Mouse (Mus musculus) forebrain, embryonic 11.5 days (tissue): ENCODE measurements at regions not wholly inside any gene's neighbourhood (a gene's known extent, or its start where the extent isn't known, plus 50 kb on each side); places are given as distances from the start of the nearest gene placed in this dataset.
A peak's percentile ranks its signal among the peaks of the same experiment; 100 is the strongest.

Experiments used
- ATAC-seq: fragments of 200-750 bp; cut with Nextera tagmentation; replicated peaks from 2 replicates; pipeline ENCODE4 v1.8.0; 2017; ENCODE audit warnings: moderate TSS enrichment; ENCODE audit not compliant: low FRiP score
- DNase-seq: peaks from one replicate; pipeline ENCODE4 v3.0.0-alpha.2; 2017; ENCODE audit warnings: low spot score
- H3K27ac ChIP-seq: fragments of 300-500 bp; sonication (generic); 2 replicates; pipeline ENCODE4 v1.5.1; 2014; ENCODE audit warnings: low read depth, low read length
- H3K27me3 ChIP-seq: fragments of 300-500 bp; sonication (generic); 2 replicates; pipeline ENCODE4 v1.6.1; 2014; ENCODE audit warnings: mild to moderate bottlenecking, low read length, mixed read lengths; ENCODE audit not compliant: control insufficient read depth, insufficient read depth
- H3K36me3 ChIP-seq: fragments of 300-500 bp; sonication (generic); 2 replicates; pipeline ENCODE4 v1.6.1; 2014; ENCODE audit warnings: mild to moderate bottlenecking, low read length, moderate library complexity, mixed read lengths; ENCODE audit not compliant: control insufficient read depth, insufficient read depth
- H3K4me1 ChIP-seq: fragments of 300-500 bp; sonication (generic); replicated peaks from 2 replicates; pipeline ENCODE4 v1.6.1; 2014; ENCODE audit warnings: low read length, mixed read lengths; ENCODE audit not compliant: control insufficient read depth, insufficient read depth
- H3K4me2 ChIP-seq: fragments of 300-500 bp; sonication (generic); 2 replicates; pipeline ENCODE4 v1.6.1; 2014; ENCODE audit warnings: low read depth, mild to moderate bottlenecking, low read length, moderate library complexity, mixed read lengths; ENCODE audit not compliant: severe bottlenecking
- H3K4me3 ChIP-seq: fragments of 300-500 bp; sonication (generic); 2 replicates; pipeline ENCODE4 v1.5.1; 2014; ENCODE audit warnings: low read depth, low read length
- H3K9ac ChIP-seq: fragments of 300-500 bp; sonication (generic); 2 replicates; pipeline ENCODE4 v1.6.1; 2014; ENCODE audit warnings: low read length
- H3K9me3 ChIP-seq: fragments of 300-500 bp; sonication (generic); 2 replicates; pipeline ENCODE4 v1.6.1; 2016; ENCODE audit warnings: low read length, mixed read lengths; ENCODE audit not compliant: control insufficient read depth
- WGBS: fragments of 180-500 bp; shearing (Covaris S2); extraction: QIAGEN DNeasy Blood & Tissue Kit; methylation state at CpG from one replicate; pipeline ENCODE4 v1.1.7; 2014; 5-methylcytosine and 5-hydroxymethylcytosine counted together

DNA sequence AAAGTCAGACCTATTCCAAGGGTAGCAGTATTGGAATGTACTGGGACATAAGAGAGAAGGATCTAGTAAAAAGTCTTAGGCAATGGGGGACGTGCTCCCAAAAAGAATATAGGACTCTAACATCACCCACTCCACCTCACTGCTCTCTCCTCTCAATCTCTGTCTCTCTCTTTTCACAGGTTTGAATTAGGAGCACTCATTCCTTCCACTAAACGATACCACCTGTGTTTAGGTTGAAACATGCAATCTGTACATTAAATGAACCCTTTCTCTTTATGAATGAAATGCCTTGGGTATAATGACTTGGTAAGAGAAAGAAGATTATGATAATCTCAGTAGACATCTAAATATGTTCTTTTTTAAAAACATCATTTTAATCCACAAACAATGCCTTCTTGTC is 129.4 kb downstream of the Zpld1 start:
- no peak overlapping the region for H3K4me3 ChIP-seq
- no peaks in the 10 kb centered on the region for H3K9me3 ChIP-seq
- H3K27me3 ChIP-seq: no peaks in the 10 kb centered on the region
- DNase-seq (no peak), ATAC-seq (no peak)
- H3K4me1 ChIP-seq: no peaks in the 10 kb centered on the region
- no peak overlapping the region for H3K4me2 ChIP-seq
- H3K9ac ChIP-seq: no peak overlapping the region
- WGBS: 69% methylated on average over 2 of the region's 2 CpGs
- no peaks in the 10 kb centered on the region for H3K36me3 ChIP-seq
- H3K27ac ChIP-seq: no peak overlapping the region

DNA sequence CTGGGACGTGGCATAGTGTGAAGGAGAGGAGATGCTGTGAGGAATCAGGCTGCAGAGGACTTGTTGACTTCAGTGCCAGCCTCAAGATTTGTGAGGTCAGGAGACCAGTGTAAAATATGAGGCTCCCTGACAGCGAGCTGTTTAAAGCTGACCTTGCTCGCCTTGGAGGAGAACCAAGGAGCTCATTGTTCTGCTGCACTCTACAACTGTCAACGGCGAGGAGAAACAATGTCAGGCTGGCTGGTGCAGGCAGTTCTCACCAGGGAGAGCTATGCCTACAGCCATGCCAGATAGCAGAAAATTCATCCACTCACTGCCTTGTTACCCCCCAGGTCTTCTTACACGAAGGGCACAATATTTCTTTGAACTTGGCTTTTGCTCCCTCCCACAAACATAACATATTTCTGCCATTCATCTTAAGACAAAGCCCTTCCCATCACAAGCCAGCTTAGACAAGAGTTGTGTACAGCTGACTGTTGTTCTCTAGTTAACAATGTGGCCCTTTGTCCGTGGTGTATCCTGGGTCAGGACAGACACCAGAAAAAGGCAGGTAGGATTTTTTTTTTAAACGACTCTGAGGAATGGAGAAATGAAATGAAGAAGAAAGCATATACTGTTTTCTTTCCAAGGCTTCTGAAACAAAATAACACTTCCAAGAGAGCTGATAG is 131.5 kb downstream of the Zpld1 start:
- no peaks in the 10 kb centered on the region for H3K36me3 ChIP-seq
- H3K4me1 ChIP-seq: no peaks in the 10 kb centered on the region
- no peaks in the 10 kb centered on the region for H3K27me3 ChIP-seq
- no peak overlapping the region for H3K4me3 ChIP-seq
- ATAC-seq (no peak), DNase-seq (no peak)
- H3K4me2 ChIP-seq: no peak overlapping the region
- no peak overlapping the region for H3K27ac ChIP-seq
- WGBS: 70% methylated on average over 8 of the region's 8 CpGs
- H3K9me3 ChIP-seq: no peaks in the 10 kb centered on the region
- H3K9ac ChIP-seq: no peak overlapping the region

DNA sequence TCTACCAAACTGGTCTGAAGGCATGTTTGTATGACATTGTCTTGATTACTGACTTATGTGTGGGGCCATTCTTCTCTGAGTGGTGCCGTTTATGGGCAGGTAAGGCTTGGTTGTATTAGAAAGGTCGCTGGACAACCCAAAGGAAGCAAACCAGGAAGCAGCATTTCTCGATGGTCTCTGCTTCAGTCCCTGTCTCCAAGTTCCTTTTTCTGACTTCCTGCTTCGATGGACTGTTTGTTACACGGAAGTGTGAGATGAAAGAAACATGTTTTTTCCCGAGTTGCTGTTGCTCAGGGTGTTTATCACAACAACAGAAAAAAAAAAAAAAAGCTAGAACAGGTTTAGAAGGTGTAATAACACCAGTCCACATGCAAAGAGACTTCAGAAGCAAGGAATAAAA is 134.9 kb downstream of the Zpld1 start:
- Histone ChIP-seq H3K9ac (no peak overlapping the region), H3K4me3 (no peak overlapping the region), H3K27me3 (no peaks in the 10 kb centered on the region), H3K4me2 (no peak overlapping the region), H3K27ac (no peak overlapping the region), H3K9me3 (no peaks in the 10 kb centered on the region), H3K36me3 (no peaks in the 10 kb centered on the region), H3K4me1 (no peaks in the 10 kb centered on the region)
- ATAC-seq (no peak), DNase-seq (no peak)
- 83% methylated on average over 6 of the region's 6 CpGs for WGBS

DNA sequence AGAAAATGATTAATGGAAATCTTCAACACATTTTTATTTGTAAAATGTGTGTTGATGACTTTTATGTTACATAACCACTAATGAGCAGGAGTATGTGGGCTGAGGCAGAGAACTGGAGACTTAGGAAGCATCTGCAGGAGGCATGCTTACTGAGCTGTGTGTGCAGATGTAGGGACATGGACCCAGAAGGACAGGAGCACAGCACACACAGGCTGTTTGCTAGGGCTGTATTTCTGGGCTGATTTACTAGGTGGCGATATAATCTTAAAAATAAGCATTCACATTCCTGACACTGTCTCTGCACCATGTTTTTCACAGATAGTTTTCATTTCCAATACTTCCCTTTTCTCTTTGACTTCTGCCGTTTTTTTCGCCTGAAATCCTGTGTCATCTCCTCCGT is 146.1 kb downstream of the Zpld1 start:
- WGBS: 55% methylated on average over 4 of the region's 4 CpGs
- Histone ChIP-seq H3K4me1 (no peaks in the 10 kb centered on the region), H3K9me3 (no peaks in the 10 kb centered on the region), H3K27me3 (no peaks in the 10 kb centered on the region), H3K9ac (no peak overlapping the region), H3K36me3 (no peaks in the 10 kb centered on the region), H3K4me3 (no peak overlapping the region), H3K4me2 (no peak overlapping the region), H3K27ac (no peak overlapping the region)
- ATAC-seq (no peak), DNase-seq (no peak)

DNA sequence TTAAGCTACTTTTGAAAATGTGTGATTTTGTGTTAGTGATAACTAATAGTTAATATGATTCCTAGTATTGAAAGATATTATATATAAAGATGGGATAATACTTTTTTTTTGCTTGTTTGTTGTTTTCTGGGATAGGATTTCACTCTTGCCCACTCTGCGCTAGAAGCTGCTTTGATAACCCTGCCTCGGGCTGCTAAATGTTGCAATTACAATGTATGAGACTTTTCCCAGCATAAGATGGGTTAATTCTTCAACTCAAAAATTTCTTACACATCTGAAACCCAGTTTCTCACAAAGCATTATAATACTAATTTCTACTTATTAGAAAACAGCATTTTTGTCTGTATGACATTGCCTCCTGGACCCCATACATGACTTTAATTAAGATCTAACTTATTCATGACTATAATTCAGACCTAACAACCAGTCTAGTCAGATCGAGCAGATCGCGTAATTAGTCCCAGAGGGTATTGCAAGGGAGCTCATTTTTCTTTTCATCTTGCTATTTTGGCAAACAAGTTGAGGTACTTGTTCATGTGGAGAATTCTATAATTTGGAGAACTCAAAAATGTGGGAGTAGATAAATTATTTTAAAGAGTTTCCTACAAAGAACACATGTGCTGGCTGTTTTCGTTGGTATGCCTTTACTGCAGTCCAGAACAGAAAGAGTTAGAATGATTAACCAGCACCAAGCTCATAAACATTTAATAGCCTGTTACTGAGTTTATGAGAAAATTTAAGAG is 155.2 kb downstream of the Zpld1 start:
- Histone ChIP-seq H3K4me3 (no peak overlapping the region), H3K4me2 (no peak overlapping the region), H3K9me3 (no peaks in the 10 kb centered on the region), H3K36me3 (no peaks in the 10 kb centered on the region), H3K9ac (no peak overlapping the region), H3K27me3 (no peaks in the 10 kb centered on the region), H3K4me1 (no peaks in the 10 kb centered on the region), H3K27ac (no peak overlapping the region)
- 84% methylated on average over 6 of the region's 6 CpGs for WGBS
- DNase-seq (no peak), ATAC-seq (no peak)

DNA sequence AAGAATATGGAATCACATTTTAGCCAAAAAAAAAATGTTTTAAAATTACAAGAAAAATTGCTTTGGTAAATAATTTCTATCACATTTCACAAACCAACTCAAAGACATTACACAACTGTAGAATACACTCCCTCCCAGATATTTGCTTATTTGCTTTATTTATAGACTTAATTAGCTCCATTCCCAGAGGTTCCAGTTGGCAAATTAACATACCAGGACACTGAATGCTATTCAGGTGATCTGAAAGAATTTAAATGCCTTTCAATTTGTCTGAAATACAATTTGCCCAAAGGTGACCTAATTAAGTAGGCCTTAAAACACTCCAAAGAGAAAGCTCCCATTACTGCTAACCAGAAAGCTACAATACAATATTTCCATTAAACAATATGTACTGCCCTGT is 162.8 kb downstream of the Zpld1 start:
- Histone ChIP-seq H3K9ac (no peak overlapping the region), H3K9me3 (no peaks in the 10 kb centered on the region), H3K27ac (no peak overlapping the region), H3K4me2 (no peak overlapping the region), H3K36me3 (no peaks in the 10 kb centered on the region), H3K4me1 (no peaks in the 10 kb centered on the region), H3K4me3 (no peak overlapping the region), H3K27me3 (no peaks in the 10 kb centered on the region)
- DNase-seq (no peak), ATAC-seq (peak; percentile 71)

DNA sequence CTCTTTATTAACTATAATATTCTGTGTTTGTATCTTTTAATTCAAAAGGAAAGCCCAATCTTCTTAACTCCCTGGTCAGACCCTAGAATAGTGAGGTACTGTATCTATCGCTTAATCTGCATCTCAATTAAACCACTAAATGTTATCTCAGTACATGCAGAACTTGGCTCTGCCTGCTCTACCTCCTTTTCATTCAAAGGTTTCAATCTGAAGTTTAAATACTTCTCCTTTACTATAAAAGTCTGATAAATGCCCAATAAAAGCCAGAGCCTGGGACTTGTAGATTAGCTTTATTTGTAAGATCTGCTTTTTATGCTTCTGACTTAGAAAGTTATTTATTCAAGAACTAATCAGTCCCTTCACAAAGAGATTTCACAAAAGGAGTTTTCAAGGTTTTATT is 200.1 kb downstream of the Zpld1 start:
- no peak overlapping the region for H3K4me2 ChIP-seq
- no peaks in the 10 kb centered on the region for H3K9me3 ChIP-seq
- 88% methylated on average over 1 of the region's 1 CpGs for WGBS
- H3K4me3 ChIP-seq: no peak overlapping the region
- H3K36me3 ChIP-seq: no peaks in the 10 kb centered on the region
- no peak overlapping the region for H3K9ac ChIP-seq
- ATAC-seq (no peak), DNase-seq (no peak)
- no peaks in the 10 kb centered on the region for H3K4me1 ChIP-seq
- H3K27ac ChIP-seq: no peak overlapping the region
- no peaks in the 10 kb centered on the region for H3K27me3 ChIP-seq

DNA sequence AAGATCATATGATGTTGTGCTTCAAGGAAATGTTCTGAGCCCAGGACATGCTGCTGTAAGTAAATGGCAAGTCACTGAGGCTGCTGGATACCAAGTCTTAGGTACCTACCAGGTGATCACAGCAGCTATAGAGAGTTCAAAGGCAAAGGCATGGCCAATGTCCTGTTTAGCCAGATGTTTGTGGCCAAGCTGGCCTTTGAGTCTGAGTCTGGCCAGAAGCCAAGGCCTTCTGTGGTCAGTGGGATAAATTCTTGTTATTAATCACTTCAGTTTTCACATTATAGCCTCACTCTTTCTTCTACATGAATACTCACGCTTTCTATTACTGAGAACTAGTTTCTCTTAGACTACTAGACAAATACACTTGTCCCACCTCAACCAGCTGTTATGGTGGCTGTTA is 210.3 kb downstream of the Zpld1 start:
- no peaks in the 10 kb centered on the region for H3K36me3 ChIP-seq
- H3K9me3 ChIP-seq: no peaks in the 10 kb centered on the region
- H3K27ac ChIP-seq: no peak overlapping the region
- 85% methylated on average over 1 of the region's 1 CpGs for WGBS
- no peaks in the 10 kb centered on the region for H3K4me1 ChIP-seq
- ATAC-seq (no peak), DNase-seq (no peak)
- no peaks in the 10 kb centered on the region for H3K27me3 ChIP-seq
- no peak overlapping the region for H3K4me3 ChIP-seq
- no peak overlapping the region for H3K4me2 ChIP-seq
- H3K9ac ChIP-seq: no peak overlapping the region

DNA sequence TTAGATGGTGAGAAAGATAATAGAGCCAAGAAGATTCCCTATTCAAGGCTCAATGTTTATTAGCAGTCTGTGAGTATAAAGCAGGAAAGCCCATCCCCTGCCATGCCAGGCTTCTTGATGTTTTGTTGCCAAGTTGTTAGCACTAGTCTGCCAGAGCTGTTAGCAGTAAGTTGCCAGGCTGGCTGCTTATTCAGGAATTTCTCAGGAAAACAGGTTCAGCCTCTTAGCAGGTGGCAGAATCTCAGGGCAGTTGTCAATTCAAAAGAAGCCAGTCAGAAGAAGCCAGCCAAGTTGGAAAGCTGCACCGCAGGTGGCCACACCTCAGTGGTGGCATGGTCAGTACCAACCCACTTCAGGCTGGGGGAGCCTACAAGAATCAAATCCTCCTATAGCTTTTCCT is 221.6 kb downstream of the Zpld1 start:
- Histone ChIP-seq H3K4me2 (no peak overlapping the region), H3K27ac (no peak overlapping the region), H3K9me3 (no peaks in the 10 kb centered on the region), H3K9ac (no peak overlapping the region), H3K36me3 (no peaks in the 10 kb centered on the region), H3K4me1 (no peaks in the 10 kb centered on the region), H3K4me3 (no peak overlapping the region), H3K27me3 (no peaks in the 10 kb centered on the region)
- ATAC-seq (no peak), DNase-seq (no peak)
- 79% methylated on average over 1 of the region's 1 CpGs for WGBS
